Mouse (Mus musculus) hematopoietic stem cell, adult 5-6 weeks (primary cell): ENCODE results near the gene Susd1. TPM values are rescaled to one million over a fixed set of nuclear protein-coding genes. Genes with fewer than 3 reads are reported as not detected.

Experiments
- ATAC-seq, 2 experiments: fragments of 125-278 bp in 1 of 2; replicated peaks in 1 of 2; 2 replicates each; pipeline ENCODE4 v1.8.0; 2016 to 2017; ENCODE audit warnings: inconsistent platforms in 2 of 2, mild to moderate bottlenecking in 2 of 2, moderate number of reproducible peaks in 2 of 2, low read depth in 1 of 2, moderate TSS enrichment in 1 of 2; ENCODE audit not compliant: low FRiP score in 2 of 2, poor library complexity in 2 of 2, severe bottlenecking in 2 of 2, insufficient read depth in 1 of 2, low TSS enrichment in 1 of 2
- total RNA-seq: library from RNA; stranded (forward); fragments of 172-1452, 232-1000 nt; gene quantifications from 2 replicates; pipeline ENCODE4 v1.2.3, GENCODE M21; 2017

The Susd1 gene
- total RNA-seq, 1 experiment from 2014 or later = 131 TPM

- no peak for ATAC-seq
Measured at GRCm38 (mm10) chr4:59321181-59322008, 117.0 kb downstream of the Susd1 start.

- peak; percentile 34 to 40; a peak in 2 of 4 replicates for ATAC-seq
Measured at GRCm38 (mm10) chr4:59319136-59319941, 119.1 kb downstream of the Susd1 start.

- ATAC-seq = no peak
Measured at GRCm38 (mm10) chr4:59318602-59319001, 119.8 kb downstream of the Susd1 start.

GRCm38 (mm10) chr4:59315553-59316405 is 122.7 kb downstream of the Susd1 start:
- ATAC-seq = no peak

GRCm38 (mm10) chr4:59314939-59315552 is 123.4 kb downstream of the Susd1 start:
- ATAC-seq = no peak

- ATAC-seq = no peak
Measured at GRCm38 (mm10) chr4:59312945-59313344, 125.5 kb downstream of the Susd1 start.

- no peak for ATAC-seq
Measured at GRCm38 (mm10) chr4:59310590-59310989, 127.8 kb downstream of the Susd1 start.

- ATAC-seq = no peak
Measured at GRCm38 (mm10) chr4:59307841-59308589, 130.4 kb downstream of the Susd1 start.

- ATAC-seq = no peak
Measured at GRCm38 (mm10) chr4:59302387-59302786, 136.0 kb downstream of the Susd1 start.

GRCm38 (mm10) chr4:59301025-59301815 is 137.2 kb downstream of the Susd1 start:
- no peak for ATAC-seq

GRCm38 (mm10) chr4:59298719-59299496 is 139.5 kb downstream of the Susd1 start:
- peak in 1 of 2 experiments; percentile 45; a peak in 1 of 4 replicates for ATAC-seq

- no peak for ATAC-seq
Measured at GRCm38 (mm10) chr4:59295127-59295526, 143.3 kb downstream of the Susd1 start.

GRCm38 (mm10) chr4:59294661-59295060 is 143.8 kb downstream of the Susd1 start:
- ATAC-seq = no peak

GRCm38 (mm10) chr4:59291914-59292718 is 146.3 kb downstream of the Susd1 start:
- peak; percentile 51 to 62; a peak in 2 of 4 replicates for ATAC-seq
